In the genomic region with DNA sequence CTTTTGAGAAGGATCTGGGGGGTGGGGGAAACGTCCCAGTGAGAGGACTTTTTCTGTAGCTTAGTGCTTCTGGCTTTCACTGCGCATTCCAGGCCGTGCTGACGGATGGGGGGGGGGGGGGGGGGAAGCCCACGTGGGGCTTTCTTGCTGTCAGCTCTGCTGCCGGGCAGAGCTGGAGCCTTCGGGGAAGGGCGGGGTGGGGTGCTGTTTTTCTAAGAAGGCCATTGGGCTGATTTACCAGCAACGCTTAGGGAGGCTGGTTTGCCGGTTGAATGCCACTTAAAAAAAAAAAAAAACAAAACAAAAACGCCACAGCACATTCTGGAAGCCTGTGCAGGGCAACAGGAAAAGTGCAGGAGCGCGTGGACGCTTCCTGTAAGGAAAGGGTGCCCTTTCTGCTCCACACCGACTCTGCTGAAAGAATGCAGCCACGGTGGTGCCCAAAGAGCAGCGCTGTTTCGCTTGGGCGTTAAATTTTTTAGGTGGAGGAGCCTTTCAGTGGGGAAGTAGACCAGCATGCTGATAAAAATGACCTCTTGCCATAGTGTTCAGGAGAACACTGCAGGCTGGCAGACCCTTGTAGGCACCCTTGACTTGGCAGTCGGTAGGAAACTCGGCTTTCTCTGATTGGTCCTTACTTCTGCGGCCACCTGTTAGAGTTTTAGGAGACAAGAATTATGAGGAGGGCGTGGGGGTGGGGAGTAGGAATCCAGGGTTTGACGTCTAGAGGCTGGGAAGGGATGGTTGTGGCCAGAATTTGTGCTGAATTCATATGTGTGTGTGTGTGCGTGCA, we compare ENCODE assay signal across 8 mouse cellular contexts. TPM values are rescaled to one million over a fixed set of nuclear protein-coding genes. Genes with fewer than 3 reads are reported as not detected.
DNase-seq lines count a peak whose midpoint lies in the region; ATAC-seq and TF ChIP-seq lines count a peak whose summit lies in the region.

No protein-coding gene starts in this region.

- peak overlapping the region; percentile 79 for H3K9ac ChIP-seq in forebrain, embryonic 11.5 days (ENCODE audit: low read length)
- H3K9ac ChIP-seq in intestine, embryonic 16.5 days (ENCODE audit: low read depth, low read length), result peak overlapping the region; percentile 87

- no peaks in the 10 kb centered on the region for H3K36me3 ChIP-seq in forebrain, embryonic 11.5 days (ENCODE audit: control insufficient read depth, insufficient read depth, low read length)
- no peaks in the 10 kb centered on the region for H3K36me3 ChIP-seq in intestine, embryonic 16.5 days (ENCODE audit: control insufficient read depth, insufficient read depth, low read length)
- H3K36me3 ChIP-seq in small intestine, adult 2 months (ENCODE audit: control insufficient read depth, insufficient read depth, low read length), result 0 out of 2 replicates have a peak, but pooled peaks cover 3% of the 10 kb centered on the region

- H3K27ac ChIP-seq in forebrain, embryonic 11.5 days (ENCODE audit: low read depth, low read length), result peak overlapping the region; percentile 85
- peak overlapping the region; percentile 92 for H3K27ac ChIP-seq in intestine, embryonic 16.5 days (ENCODE audit: low read length)
- peak overlapping the region; percentile 42 for H3K27ac ChIP-seq in small intestine, adult 2 months (ENCODE audit: insufficient read depth, low read depth, low read length)

- H3K9me3 ChIP-seq in forebrain, embryonic 11.5 days (ENCODE audit: control insufficient read depth, low read length), result no peaks in the 10 kb centered on the region
- no peaks in the 10 kb centered on the region for H3K9me3 ChIP-seq in intestine, embryonic 16.5 days (ENCODE audit: control insufficient read depth, low read length)

- H3K27me3 ChIP-seq in forebrain, embryonic 11.5 days (ENCODE audit: control insufficient read depth, insufficient read depth, low read length), result peaks cover 29% of the 10 kb centered on the region
- no peaks in the 10 kb centered on the region for H3K27me3 ChIP-seq in intestine, embryonic 16.5 days (replicated peaks; ENCODE audit: control insufficient read depth, insufficient read depth, low read length)
- no peaks in the 10 kb centered on the region for H3K27me3 ChIP-seq in small intestine, adult 2 months (ENCODE audit: control insufficient read depth, insufficient read depth, low read length)

- WGBS in forebrain, embryonic 11.5 days, result 5% methylated on average over 24 of the region's 25 CpGs
- 8% methylated on average over 25 of the region's 25 CpGs for WGBS in intestine, embryonic 16.5 days
- WGBS in small intestine, adult 2 months, result 11% methylated on average over 25 of the region's 25 CpGs

- intact Hi-C loops in left cerebral cortex, postnatal 14 days (cut with DNase I), result loop anchor here (5.0 to 10.0 kb wide), 6 partner anchors 83 to 685 kb away; partner anchors contain the start of gene Diras2

- TF ChIP-seq POLR2A in small intestine, adult 2 months (IDR thresholded peaks at IDR 0.05; ENCODE audit: low read depth, low read length), result no peak

- no peak for TF ChIP-seq CTCF in small intestine, adult 2 months (IDR thresholded peaks at IDR 0.05; ENCODE audit: extremely low read depth, insufficient read length, insufficient replicate concordance, low read depth, low read length)

- peak overlapping the region; percentile 54 for H3K4me3 ChIP-seq in forebrain, embryonic 11.5 days (ENCODE audit: low read depth, low read length)
- H3K4me3 ChIP-seq in intestine, embryonic 16.5 days (ENCODE audit: low read length), result peak overlapping the region; percentile 75
- peak overlapping the region; percentile 10; the same call in 1 of the 2 replicates for H3K4me3 ChIP-seq in small intestine, adult 2 months (ENCODE audit: low read depth, low read length)

- ATAC-seq in forebrain, embryonic 11.5 days (replicated peaks; ENCODE audit: low FRiP score), result 0 out of 2 replicates have a peak, but pooled peaks have one; percentile 6
- ATAC-seq in intestine, embryonic 16.5 days, result no peak

- peak overlapping the region; percentile 83 for H3K4me2 ChIP-seq in forebrain, embryonic 11.5 days (ENCODE audit: low read depth, low read length, severe bottlenecking)
- H3K4me2 ChIP-seq in intestine, embryonic 16.5 days (ENCODE audit: low read depth, low read length), result peak overlapping the region; percentile 96

- DNase-seq in A20 (ENCODE audit: low read depth, low spot score) (peak; percentile 31), MN1 (ENCODE audit: low spot score) (peak; percentile 76)
- DNase-seq in forebrain, embryonic 11.5 days (ENCODE audit: low spot score), result peak; percentile 83
- DNase-seq in lung, adult 18-20 months, result peak; percentile 68 to 75
- DNase-seq in left cerebral cortex, postnatal 14 days (ENCODE audit: low spot score in 2 of 2), result no peak
- DNase-seq in urinary bladder, adult 2 months (ENCODE audit: low spot score), result no peak

- H3K4me1 ChIP-seq in forebrain, embryonic 11.5 days (replicated peaks; ENCODE audit: control insufficient read depth, insufficient read depth, low read length), result peaks cover 16% of the 10 kb centered on the region
- peaks cover 36% of the 10 kb centered on the region for H3K4me1 ChIP-seq in intestine, embryonic 16.5 days (ENCODE audit: control insufficient read depth, insufficient read depth, low read length)
- H3K4me1 ChIP-seq in small intestine, adult 2 months (ENCODE audit: control insufficient read depth, insufficient read depth, insufficient read length, low read length), result peaks cover 22% of the 10 kb centered on the region

RNA-seq across cellular contexts. Expression of gene Gadd45g, which starts 3.0 kb away (rescaled TPM):
- 157 and 169 TPM in 2 replicates for polyA plus RNA-seq in forebrain, embryonic 11.5 days (2014; fragmentation: Nextera tagmentation; extraction: Ambion mirVana)
- polyA plus RNA-seq in intestine, embryonic 16.5 days (2015; fragmentation: Nextera tagmentation; extraction: Ambion mirVana), result 36.4 and 40.8 TPM in 2 replicates
- 19.1 and 42.2 TPM in 2 replicates for polyA plus RNA-seq in small intestine, adult 2 months (2012; rRNA removed)
- total RNA-seq in left cerebral cortex, postnatal 14 days (2021), result 10 to 100 TPM; 16.4 to 19.1 TPM
- 68.6 and 122 TPM in 2 replicates for polyA plus RNA-seq in urinary bladder, adult 2 months (2012; rRNA removed)

RNA-seq across cellular contexts. Expression of gene Sema4d, which starts 55.9 kb away (rescaled TPM):
- polyA plus RNA-seq in forebrain, embryonic 11.5 days (2014; fragmentation: Nextera tagmentation; extraction: Ambion mirVana), result 8.3 and 8.4 TPM in 2 replicates
- 5.7 and 5.9 TPM in 2 replicates for polyA plus RNA-seq in intestine, embryonic 16.5 days (2015; fragmentation: Nextera tagmentation; extraction: Ambion mirVana)
- 10.8 and 15.1 TPM in 2 replicates for polyA plus RNA-seq in small intestine, adult 2 months (2012; rRNA removed)
- 100 to 1,000 TPM in 1 of 2 experiments, 10 to 100 TPM in 1; 93.1 to 112 TPM for total RNA-seq in left cerebral cortex, postnatal 14 days (2021)
- 6.1 and 8.1 TPM in 2 replicates for polyA plus RNA-seq in urinary bladder, adult 2 months (2012; rRNA removed)

Comparison
In these comparisons a context has a peak if more than half of its experiments do, and no peak if none do; other contexts are left out.
1. DNase-seq: peak in A20 (single experiment), MN1 (single experiment), forebrain, embryonic 11.5 days (single experiment) and lung, adult 18-20 months (2 of 2); none in left cerebral cortex, postnatal 14 days (0 of 2) and urinary bladder, adult 2 months (single experiment).
2. H3K27ac ChIP-seq: peak in every context shown above with its lines; median percentile 92 in intestine, embryonic 16.5 days; 85 in forebrain, embryonic 11.5 days; 42 in small intestine, adult 2 months.
3. H3K4me3 ChIP-seq: peak in every context shown above with its lines; median percentile 75 in intestine, embryonic 16.5 days; 54 in forebrain, embryonic 11.5 days; 10 in small intestine, adult 2 months.